Mouse (Mus musculus): ENCODE results near the gene Pecam1.

DNA sequence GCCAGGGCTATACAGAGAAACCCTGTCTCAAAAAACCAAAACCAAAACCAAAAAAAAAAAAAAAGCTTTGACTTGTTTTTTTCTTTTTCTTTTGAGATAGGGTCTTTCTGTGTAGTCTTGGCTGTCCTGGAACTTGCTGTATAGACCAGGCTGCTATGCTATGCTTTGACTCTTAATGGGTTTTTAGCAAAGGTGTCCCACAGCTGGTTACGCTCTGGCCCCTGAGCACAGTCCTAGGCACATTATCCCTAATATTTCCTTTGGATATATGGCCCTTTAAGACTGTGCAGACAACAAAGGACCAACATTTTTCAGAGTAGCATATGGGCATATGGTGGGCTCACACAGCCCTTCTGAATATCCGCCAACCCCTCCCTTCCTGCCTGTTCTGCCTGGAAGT is 11.3 kb downstream of the Pecam1 start:
- TF ChIP-seq MAFK (IDR thresholded peaks at IDR 0.05; ENCODE audit: insufficient read depth, low read depth, low read length) (no peak), ZC3H11A (IDR thresholded peaks at IDR 0.05; ENCODE audit: borderline replicate concordance, low read depth, low read length) (no peak)
